Mouse (Mus musculus) stomach, postnatal 0 days (tissue): ENCODE measurements around the gene Prkd1. TPM values are rescaled to one million over a fixed set of nuclear protein-coding genes. Genes with fewer than 3 reads are reported as not detected.

Experiments used
- ATAC-seq: fragments of 200-750 bp; cut with Nextera tagmentation; 2 replicates; pipeline ENCODE4 v1.8.0; 2017; ENCODE audit not compliant: low FRiP score, low TSS enrichment
- DNase-seq: peaks from one replicate; pipeline ENCODE4 v3.0.0-alpha.2; 2016; ENCODE audit warnings: low spot score
- H3K27ac ChIP-seq: fragments of 300-500 bp; sonication (generic); replicated peaks from 2 replicates; pipeline ENCODE4 v1.5.1; 2014; ENCODE audit warnings: mild to moderate bottlenecking, control low read depth
- H3K27me3 ChIP-seq: fragments of 300-500 bp; sonication (generic); 2 replicates; pipeline ENCODE4 v1.6.1; 2014; ENCODE audit warnings: low read length; ENCODE audit not compliant: control insufficient read depth, insufficient read depth
- H3K36me3 ChIP-seq: fragments of 300-500 bp; sonication (generic); 2 replicates; pipeline ENCODE4 v1.6.1; 2014; ENCODE audit warnings: low read length, mixed read lengths; ENCODE audit not compliant: control insufficient read depth, insufficient read depth
- H3K4me1 ChIP-seq: fragments of 300-500 bp; sonication (generic); replicated peaks from 2 replicates; pipeline ENCODE4 v1.6.1; 2014; ENCODE audit warnings: antibody characterized with exemption; ENCODE audit not compliant: control insufficient read depth, insufficient read depth
- H3K4me2 ChIP-seq: fragments of 300-500 bp; sonication (generic); replicated peaks from 2 replicates; pipeline ENCODE4 v1.6.1; 2014; ENCODE audit warnings: low read depth, mild to moderate bottlenecking, control low read depth, moderate library complexity
- H3K4me3 ChIP-seq: fragments of 300-500 bp; sonication (generic); 2 replicates; pipeline ENCODE4 v1.5.1; 2014; ENCODE audit warnings: low read depth, low read length, control low read depth
- H3K9ac ChIP-seq: fragments of 300-500 bp; sonication (generic); 2 replicates; pipeline ENCODE4 v1.6.1; 2014; ENCODE audit warnings: mild to moderate bottlenecking, low read length, control low read depth, mixed read lengths
- H3K9me3 ChIP-seq: fragments of 300-500 bp; sonication (generic); 2 replicates; pipeline ENCODE4 v1.6.1; 2016; ENCODE audit warnings: low read length; ENCODE audit not compliant: control insufficient read depth
- CTCF ChIP-seq: IDR thresholded peaks from 2 replicates; pipeline ENCODE4 v1.5.1; 2016; ENCODE audit warnings: antibody characterized with exemption, low read depth, mild to moderate bottlenecking, moderate library complexity
- EP300 ChIP-seq: optimal IDR thresholded peaks from 2 replicates; pipeline ENCODE3; 2016; ENCODE audit warnings: antibody characterized with exemption
- WGBS: fragments of 180-500 bp; shearing (Covaris S2); extraction: QIAGEN DNeasy Blood & Tissue Kit; methylation state at CpG from one replicate; pipeline ENCODE4 v1.1.7; 2014; 5-methylcytosine and 5-hydroxymethylcytosine counted together
- polyA plus RNA-seq: library from polyadenylated mRNA; unstranded; fragments of >200 nt; fragmentation: Nextera tagmentation; extraction: Ambion mirVana; gene quantifications from 2 replicates; pipeline ENCODE4 v1.2.1, GENCODE M21; 2015

Gene Prkd1
- polyA plus RNA-seq, 1 experiment from 2014 or later = 2.5 TPM

DNA sequence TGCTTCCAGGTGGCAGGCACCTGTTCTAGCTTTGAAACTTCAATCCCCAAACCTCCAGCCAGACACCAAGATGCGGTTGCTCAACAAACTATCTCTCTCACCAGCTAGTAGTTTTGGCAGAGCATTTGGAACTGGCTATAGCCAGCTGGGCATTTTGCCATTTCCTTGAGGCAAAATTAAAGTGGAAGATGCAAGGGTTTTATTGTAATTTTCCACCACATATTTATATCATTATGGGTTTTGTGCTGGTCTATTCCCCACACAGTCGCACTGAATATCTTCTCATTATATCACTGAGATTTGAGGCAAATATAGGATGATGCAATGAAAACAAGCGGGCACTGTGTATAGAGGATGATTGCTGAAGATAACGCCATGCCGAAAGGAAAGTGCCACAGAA, 102.5 kb downstream of the Prkd1 start:
- Histone ChIP-seq H3K9me3 (no peaks in the 10 kb centered on the region), H3K36me3 (no peaks in the 10 kb centered on the region), H3K27ac (no peak overlapping the region), H3K4me3 (no peak overlapping the region), H3K4me1 (no peaks in the 10 kb centered on the region), H3K9ac (no peak overlapping the region), H3K27me3 (no peaks in the 10 kb centered on the region), H3K4me2 (no peak overlapping the region)
- WGBS = 62% methylated on average over 5 of the region's 5 CpGs
- ATAC-seq (no peak), DNase-seq (no peak)
- TF ChIP-seq EP300 (no peak), CTCF (no peak)

DNA sequence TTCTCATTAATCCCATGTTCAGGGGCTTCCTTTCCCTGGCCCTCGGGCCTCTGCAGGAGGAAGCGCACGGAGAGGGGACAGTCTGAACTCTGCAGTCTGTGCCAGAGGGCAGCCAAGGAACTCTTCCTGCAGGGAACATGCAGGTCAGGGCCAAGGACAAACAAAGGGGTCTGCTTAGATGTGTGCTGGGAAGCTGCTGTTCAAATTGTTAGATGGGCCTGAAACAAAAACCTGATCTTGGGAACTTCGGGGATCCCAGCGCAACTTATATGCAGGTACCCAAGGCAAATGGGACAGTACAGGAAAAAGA, 103.3 kb downstream of the Prkd1 start:
- Histone ChIP-seq H3K4me3 (no peak overlapping the region), H3K9ac (no peak overlapping the region), H3K27me3 (no peaks in the 10 kb centered on the region), H3K27ac (no peak overlapping the region), H3K36me3 (no peaks in the 10 kb centered on the region), H3K9me3 (no peaks in the 10 kb centered on the region), H3K4me2 (no peak overlapping the region), H3K4me1 (no peaks in the 10 kb centered on the region)
- WGBS = 62% methylated on average over 5 of the region's 5 CpGs
- no peak for ATAC-seq
- no peak for DNase-seq
- TF ChIP-seq EP300 (no peak), CTCF (no peak)

DNA sequence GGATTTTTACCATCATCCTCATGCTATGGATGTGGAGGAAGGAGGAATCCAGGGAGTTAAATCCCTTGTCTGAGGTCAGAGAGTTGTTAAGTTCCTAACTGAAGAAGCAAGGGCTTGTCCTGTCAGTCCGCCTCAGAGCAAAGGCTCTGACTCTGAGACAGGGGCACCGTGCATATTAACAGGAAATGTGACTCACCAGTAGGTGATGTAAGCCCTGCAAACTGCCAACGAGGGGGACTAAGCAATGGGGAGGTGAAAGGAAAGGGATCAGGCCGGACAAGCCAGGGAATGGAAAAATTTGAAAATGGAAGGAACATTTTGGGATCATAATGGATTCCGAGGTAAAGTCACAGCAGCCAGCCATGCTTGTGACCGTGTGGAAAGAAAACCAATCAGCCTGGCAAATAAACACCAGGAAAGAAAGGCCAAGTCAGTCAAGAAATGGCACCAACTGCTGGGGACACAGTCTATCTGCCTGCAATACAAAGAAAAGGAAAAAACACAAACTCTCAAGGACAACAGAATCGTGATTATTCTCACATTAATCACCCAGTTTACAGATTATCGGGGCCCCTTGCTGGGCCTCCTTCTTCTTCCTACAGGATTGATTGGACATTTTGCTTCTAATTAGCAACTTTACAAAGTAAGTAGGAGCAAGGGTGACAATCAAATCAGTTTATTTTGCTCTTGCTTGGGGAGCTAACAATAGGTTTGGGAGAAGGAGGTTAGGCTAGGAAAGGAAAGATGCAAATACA, 103.9 kb downstream of the Prkd1 start:
- WGBS = 36% methylated on average over 8 of the region's 8 CpGs
- Histone ChIP-seq H3K27ac (no peak overlapping the region), H3K27me3 (no peaks in the 10 kb centered on the region), H3K4me2 (no peak overlapping the region), H3K36me3 (no peaks in the 10 kb centered on the region), H3K4me3 (no peak overlapping the region), H3K9me3 (no peaks in the 10 kb centered on the region), H3K9ac (no peak overlapping the region), H3K4me1 (no peaks in the 10 kb centered on the region)
- ATAC-seq (0 out of 2 replicates have a peak, but pooled peaks have one; percentile 51), DNase-seq (no peak)
- TF ChIP-seq EP300 (no peak), CTCF (no peak)

DNA sequence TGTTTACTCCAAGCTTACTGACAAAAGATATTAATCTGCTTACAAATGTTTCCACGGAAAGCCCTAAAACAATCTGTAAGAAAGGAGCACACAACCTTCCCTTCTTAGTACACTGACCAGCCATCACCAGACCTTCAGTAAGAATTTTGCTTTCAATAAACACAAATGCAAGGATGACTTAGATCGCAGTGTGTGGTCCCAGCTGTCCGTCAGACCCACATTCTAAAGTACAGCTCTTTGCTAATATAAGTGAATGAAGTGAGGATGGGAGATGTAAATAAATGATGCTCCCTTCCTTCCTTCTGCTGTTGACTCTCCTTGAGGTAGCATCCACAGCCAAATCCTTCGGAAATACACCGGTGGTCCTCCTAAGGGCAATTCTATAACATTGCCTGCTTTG, 108.1 kb downstream of the Prkd1 start:
- ATAC-seq = no peak
- H3K9ac ChIP-seq = no peak overlapping the region

DNA sequence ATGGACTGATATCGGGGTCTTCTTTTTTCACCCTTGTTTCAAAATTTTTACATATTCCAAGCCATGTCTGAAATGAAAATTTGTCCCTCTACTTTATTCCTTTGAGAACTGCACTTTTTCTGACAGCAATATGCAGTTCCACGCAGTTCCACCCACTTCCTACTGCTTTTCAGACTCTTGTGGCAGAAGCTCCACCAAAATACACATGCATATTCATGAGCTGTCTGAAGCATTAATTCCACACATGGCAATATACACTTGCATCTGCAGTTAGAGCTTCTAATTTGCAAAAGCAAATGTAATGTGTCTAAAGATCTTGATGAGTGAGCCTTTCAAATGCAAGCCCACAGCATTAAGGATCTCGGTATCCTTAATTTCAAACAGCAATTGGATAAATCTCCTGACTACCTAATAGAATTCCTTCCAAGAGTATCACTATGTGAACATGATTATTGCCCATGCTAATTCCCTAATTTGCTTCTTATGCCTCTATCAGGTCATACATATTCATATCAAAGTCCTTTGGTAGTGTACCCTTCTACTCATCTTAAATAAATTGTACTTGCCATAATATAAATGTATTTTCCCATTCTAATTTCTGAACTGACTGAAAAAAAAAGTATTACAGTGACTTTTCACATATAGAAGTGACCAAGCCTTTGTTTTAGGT, 110.5 kb downstream of the Prkd1 start:
- ATAC-seq (no peak), DNase-seq (no peak)
- Histone ChIP-seq H3K27ac (no peak overlapping the region), H3K4me3 (no peak overlapping the region), H3K9ac (no peak overlapping the region), H3K36me3 (no peaks in the 10 kb centered on the region), H3K4me1 (no peaks in the 10 kb centered on the region), H3K27me3 (no peaks in the 10 kb centered on the region), H3K9me3 (no peaks in the 10 kb centered on the region), H3K4me2 (no peak overlapping the region)
- 89% methylated on average over 3 of the region's 3 CpGs for WGBS
- TF ChIP-seq EP300 (no peak), CTCF (no peak)

More for the DNA sequence above, 108.1 kb downstream of the Prkd1 start:
- Histone ChIP-seq H3K9me3 (no peaks in the 10 kb centered on the region), H3K27me3 (no peaks in the 10 kb centered on the region), H3K4me1 (no peaks in the 10 kb centered on the region), H3K27ac (no peak overlapping the region), H3K4me2 (no peak overlapping the region), H3K36me3 (no peaks in the 10 kb centered on the region), H3K4me3 (no peak overlapping the region)
- 53% methylated on average over 5 of the region's 5 CpGs for WGBS
- TF ChIP-seq EP300 (no peak), CTCF (no peak)
- DNase-seq = no peak

DNA sequence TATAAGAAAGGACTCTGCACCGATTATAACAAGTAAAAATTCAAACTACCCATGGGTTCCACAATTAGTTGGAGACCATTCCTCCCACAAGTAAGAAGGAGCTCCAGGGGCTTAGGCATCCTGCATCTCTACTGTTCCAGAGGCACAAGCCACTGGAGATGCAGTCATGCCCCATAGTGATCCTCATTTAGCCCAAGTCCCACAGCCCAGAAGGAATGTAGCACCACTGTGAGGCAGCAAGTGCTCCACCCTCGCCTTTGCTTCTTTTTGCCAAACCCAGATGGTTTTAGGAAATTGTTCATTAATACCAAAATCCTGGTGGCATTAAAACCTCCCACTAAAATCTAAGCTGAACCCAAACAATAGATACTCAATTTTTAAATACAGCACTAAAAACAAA, 111.1 kb downstream of the Prkd1 start:
- H3K4me1 ChIP-seq = no peaks in the 10 kb centered on the region
- TF ChIP-seq CTCF = no peak
- no peak for TF ChIP-seq EP300
- H3K9me3 ChIP-seq = no peaks in the 10 kb centered on the region
- DNase-seq = no peak
- H3K4me3 ChIP-seq = no peak overlapping the region
- H3K27ac ChIP-seq = no peak overlapping the region
- no peak overlapping the region for H3K9ac ChIP-seq
- no peak overlapping the region for H3K4me2 ChIP-seq
- 88% methylated on average over 2 of the region's 2 CpGs for WGBS
- no peak for ATAC-seq
- no peaks in the 10 kb centered on the region for H3K36me3 ChIP-seq
- H3K27me3 ChIP-seq = no peaks in the 10 kb centered on the region
